Mouse (Mus musculus): ENCODE results near the gene Bmt2. TPM values are rescaled to one million over a fixed set of nuclear protein-coding genes. Genes with fewer than 3 reads are reported as not detected.
A peak's percentile ranks its signal among the peaks of the same experiment; 100 is the strongest.

Bmt2 gene
- 9.6 and 10.6 TPM in 2 replicates for polyA plus RNA-seq (2015; fragmentation: Nextera tagmentation; extraction: Ambion mirVana)

DNA sequence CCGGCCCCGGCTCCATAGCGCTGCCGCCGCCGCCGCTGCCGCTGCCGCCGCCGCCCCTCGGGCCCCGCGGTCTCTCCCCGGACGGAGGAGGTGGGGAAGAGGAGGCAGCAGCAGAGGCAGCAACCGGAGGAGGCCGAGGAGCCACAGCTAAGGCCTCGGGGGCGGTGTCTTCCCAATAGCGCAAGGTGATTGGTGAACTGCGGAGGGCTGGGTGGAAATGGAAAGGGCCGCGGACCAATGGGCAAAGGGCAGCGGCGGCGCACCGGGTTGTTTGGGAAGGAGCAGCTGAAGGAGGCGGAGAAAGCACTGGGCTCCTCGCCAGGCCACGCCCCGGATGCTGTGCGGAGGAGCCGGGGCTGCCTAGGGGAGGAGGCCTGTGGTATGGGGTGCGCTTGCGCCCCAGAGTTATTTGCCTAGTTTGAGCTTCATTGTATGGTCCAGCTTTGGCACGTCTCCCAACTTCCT is at the start of gene Bmt2:
Gene Bmt2, minus strand, starts transcription at position 149 of the 465 bp plus-strand sequence.
- H3K4me3 ChIP-seq (replicated peaks; ENCODE audit: low read length) = peak within 1 kb of the TSS; percentile 95
- peak within 1 kb of the TSS; percentile 91 for H3K4me2 ChIP-seq (ENCODE audit: low read depth, low read length)
- peak within 1 kb of the TSS; percentile 85 for H3K9ac ChIP-seq (ENCODE audit: low read length)
- H3K9me3 ChIP-seq (replicated peaks; ENCODE audit: control insufficient read depth, low read length) = no peaks in the 10 kb centered on the region
- H3K36me3 ChIP-seq (ENCODE audit: control insufficient read depth, insufficient read depth, low read length) = no peaks in the 10 kb centered on the region
- WGBS = under 1% methylated on average over 37 of the region's 37 CpGs
- H3K27ac ChIP-seq (ENCODE audit: low read length) = peak within 1 kb of the TSS; percentile 92
- peaks cover 2% of the 10 kb centered on the region; the same call in 1 of the 2 replicates for H3K4me1 ChIP-seq (ENCODE audit: control insufficient read depth, insufficient read depth, low read length)
- H3K27me3 ChIP-seq (ENCODE audit: control insufficient read depth, insufficient read depth, low read length) = no peaks in the 10 kb centered on the region
- peak; percentile 99 for ATAC-seq (ENCODE audit: insufficient read depth, low FRiP score)

- H3K4me1 ChIP-seq (ENCODE audit: control insufficient read depth, insufficient read depth, low read length) = no peaks in the 10 kb centered on the region
- H3K27ac ChIP-seq (ENCODE audit: low read length) = no peak overlapping the region
- no peak overlapping the region for H3K4me2 ChIP-seq (ENCODE audit: low read depth, low read length)
- ATAC-seq (ENCODE audit: insufficient read depth, low FRiP score) = no peak
- no peaks in the 10 kb centered on the region for H3K36me3 ChIP-seq (ENCODE audit: control insufficient read depth, insufficient read depth, low read length)
- WGBS = 96% methylated on average over 3 of the region's 3 CpGs
- no peak overlapping the region for H3K9ac ChIP-seq (ENCODE audit: low read length)
- no peaks in the 10 kb centered on the region for H3K9me3 ChIP-seq (replicated peaks; ENCODE audit: control insufficient read depth, low read length)
- H3K27me3 ChIP-seq (ENCODE audit: control insufficient read depth, insufficient read depth, low read length) = no peaks in the 10 kb centered on the region
- no peak overlapping the region for H3K4me3 ChIP-seq (replicated peaks; ENCODE audit: low read length)
Measured at GRCm38 (mm10) chr6:13722166-13722565, 44.4 kb upstream of the Bmt2 start.

DNA sequence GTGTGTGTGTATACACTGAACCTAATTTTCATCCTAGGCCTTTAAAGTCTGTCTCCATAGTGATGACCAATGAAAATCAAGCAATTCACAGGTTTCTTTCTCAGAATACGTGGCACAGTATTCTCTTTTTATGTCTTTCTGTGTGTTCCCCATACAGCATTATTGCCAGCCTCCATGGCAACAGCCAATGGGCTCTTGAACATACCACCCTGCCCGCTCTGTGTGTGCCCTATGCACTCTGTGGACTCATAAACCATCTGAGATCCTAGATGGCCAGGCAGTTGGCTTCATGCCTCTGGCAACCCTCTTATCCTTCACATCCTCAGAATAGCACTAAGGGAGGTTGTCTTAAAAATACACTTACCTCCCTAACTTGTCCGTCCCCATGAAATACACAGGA is 37.1 kb upstream of the Bmt2 start:
- Histone ChIP-seq H3K4me2 (ENCODE audit: low read depth, low read length) (no peak overlapping the region), H3K27me3 (ENCODE audit: control insufficient read depth, insufficient read depth, low read length) (no peaks in the 10 kb centered on the region), H3K27ac (ENCODE audit: low read length) (no peak overlapping the region), H3K9ac (ENCODE audit: low read length) (no peak overlapping the region), H3K9me3 (replicated peaks; ENCODE audit: control insufficient read depth, low read length) (no peaks in the 10 kb centered on the region), H3K4me1 (ENCODE audit: control insufficient read depth, insufficient read depth, low read length) (no peaks in the 10 kb centered on the region), H3K4me3 (replicated peaks; ENCODE audit: low read length) (no peak overlapping the region), H3K36me3 (ENCODE audit: control insufficient read depth, insufficient read depth, low read length) (no peaks in the 10 kb centered on the region)
- WGBS = 80% methylated on average over 3 of the region's 3 CpGs
- no peak for ATAC-seq (ENCODE audit: insufficient read depth, low FRiP score)

DNA sequence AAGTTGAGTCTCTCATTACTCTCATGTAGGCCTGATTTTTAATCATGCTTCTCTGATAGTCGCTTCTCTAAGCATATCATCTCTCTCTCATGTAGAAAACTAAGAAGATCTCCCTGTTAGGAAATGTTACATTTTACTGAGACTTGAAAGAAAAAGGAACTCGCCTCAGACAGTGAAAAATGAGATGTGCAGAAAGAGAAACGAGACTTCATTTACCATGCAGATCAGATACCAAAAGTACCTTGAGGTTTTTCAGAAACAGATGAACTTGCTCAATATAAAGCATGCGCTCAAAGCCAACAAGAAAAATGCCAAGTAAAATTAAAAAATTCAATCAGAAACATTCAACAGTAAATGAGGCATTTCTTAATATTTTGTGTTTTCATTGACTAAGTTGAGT is 19.1 kb upstream of the Bmt2 start:
- H3K9me3 ChIP-seq (replicated peaks; ENCODE audit: control insufficient read depth, low read length) = no peaks in the 10 kb centered on the region
- no peak overlapping the region for H3K4me3 ChIP-seq (replicated peaks; ENCODE audit: low read length)
- no peak overlapping the region for H3K4me2 ChIP-seq (ENCODE audit: low read depth, low read length)
- WGBS = 71% methylated on average over 4 of the region's 4 CpGs
- no peak overlapping the region for H3K9ac ChIP-seq (ENCODE audit: low read length)
- no peaks in the 10 kb centered on the region for H3K27me3 ChIP-seq (ENCODE audit: control insufficient read depth, insufficient read depth, low read length)
- no peaks in the 10 kb centered on the region for H3K36me3 ChIP-seq (ENCODE audit: control insufficient read depth, insufficient read depth, low read length)
- H3K4me1 ChIP-seq (ENCODE audit: control insufficient read depth, insufficient read depth, low read length) = no peaks in the 10 kb centered on the region
- no peak overlapping the region for H3K27ac ChIP-seq (ENCODE audit: low read length)
- no peak for ATAC-seq (ENCODE audit: insufficient read depth, low FRiP score)

DNA sequence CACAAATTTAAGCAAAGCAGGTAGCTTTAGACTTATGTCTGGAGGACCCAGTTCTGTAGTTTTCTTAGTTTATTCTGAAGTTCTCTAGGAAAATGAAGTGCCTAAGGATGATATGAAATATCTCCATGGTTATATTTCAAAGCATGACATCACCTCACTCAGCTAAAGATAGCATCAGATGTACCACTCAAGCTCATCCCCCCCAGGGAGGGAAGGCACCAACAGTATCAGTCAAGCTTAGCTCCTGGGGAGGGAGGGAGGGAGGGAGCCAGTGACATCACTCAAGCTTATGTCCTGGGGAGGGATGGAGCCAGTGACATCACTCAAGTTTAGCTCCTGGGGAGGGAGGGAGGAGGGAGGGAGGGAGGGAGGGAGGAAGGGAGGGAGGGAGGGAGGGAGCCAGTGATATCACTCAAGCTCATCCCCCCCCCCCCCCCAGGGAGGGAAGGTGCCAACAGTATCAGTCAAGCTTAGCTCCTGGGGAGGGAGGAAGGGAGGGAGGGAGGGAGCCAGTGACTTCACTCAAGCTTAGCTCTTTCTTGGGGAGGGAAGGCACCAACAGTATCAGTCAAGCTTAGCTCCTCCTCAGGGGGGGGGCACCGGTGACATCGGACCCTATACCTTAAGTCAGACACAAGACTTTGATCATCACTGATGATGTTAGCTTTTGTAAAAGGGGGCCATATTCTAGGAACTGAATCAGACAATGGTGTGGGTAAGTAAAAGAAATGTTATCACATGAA is 17.5 kb upstream of the Bmt2 start:
- no peak overlapping the region for H3K4me3 ChIP-seq (replicated peaks; ENCODE audit: low read length)
- no peaks in the 10 kb centered on the region for H3K4me1 ChIP-seq (ENCODE audit: control insufficient read depth, insufficient read depth, low read length)
- no peaks in the 10 kb centered on the region for H3K36me3 ChIP-seq (ENCODE audit: control insufficient read depth, insufficient read depth, low read length)
- no peak for ATAC-seq (ENCODE audit: insufficient read depth, low FRiP score)
- no peaks in the 10 kb centered on the region for H3K9me3 ChIP-seq (replicated peaks; ENCODE audit: control insufficient read depth, low read length)
- H3K9ac ChIP-seq (ENCODE audit: low read length) = no peak overlapping the region
- no peaks in the 10 kb centered on the region for H3K27me3 ChIP-seq (ENCODE audit: control insufficient read depth, insufficient read depth, low read length)
- no peak overlapping the region for H3K4me2 ChIP-seq (ENCODE audit: low read depth, low read length)
- H3K27ac ChIP-seq (ENCODE audit: low read length) = no peak overlapping the region
- WGBS = 87% methylated on average over 2 of the region's 2 CpGs

DNA sequence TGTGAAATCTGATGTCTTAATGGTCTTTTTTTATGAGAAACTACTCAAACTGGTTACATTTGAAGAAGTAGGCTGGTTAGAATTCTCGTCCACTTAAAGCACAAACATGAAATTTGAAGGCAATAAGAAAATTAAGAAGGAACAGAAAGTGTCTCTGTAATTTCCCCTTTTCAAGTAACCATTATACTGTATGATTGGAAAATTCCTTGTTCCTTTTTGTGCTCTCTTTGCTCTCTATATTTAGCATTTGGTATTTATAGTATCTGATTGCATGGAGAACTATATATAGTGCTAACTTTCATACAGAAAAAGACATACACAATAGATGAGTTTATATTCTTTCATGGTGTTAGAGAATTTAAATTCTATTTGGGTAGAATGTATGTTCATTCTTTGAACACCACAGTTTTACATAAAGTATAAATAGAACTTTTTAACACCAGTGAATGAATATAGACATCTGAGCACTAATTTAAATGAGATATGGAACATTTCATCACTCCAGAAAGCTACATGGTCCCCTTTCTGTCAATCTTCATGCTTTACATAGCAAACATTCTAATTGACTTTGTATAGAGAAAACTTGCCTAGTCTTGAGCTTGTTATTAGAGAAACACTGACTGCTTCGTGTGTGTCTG is 14.0 kb upstream of the Bmt2 start:
- Histone ChIP-seq H3K27ac (ENCODE audit: low read length) (no peak overlapping the region), H3K4me3 (replicated peaks; ENCODE audit: low read length) (no peak overlapping the region), H3K4me2 (ENCODE audit: low read depth, low read length) (no peak overlapping the region), H3K36me3 (ENCODE audit: control insufficient read depth, insufficient read depth, low read length) (no peaks in the 10 kb centered on the region), H3K27me3 (ENCODE audit: control insufficient read depth, insufficient read depth, low read length) (no peaks in the 10 kb centered on the region), H3K4me1 (ENCODE audit: control insufficient read depth, insufficient read depth, low read length) (no peaks in the 10 kb centered on the region), H3K9me3 (replicated peaks; ENCODE audit: control insufficient read depth, low read length) (no peaks in the 10 kb centered on the region), H3K9ac (ENCODE audit: low read length) (no peak overlapping the region)
- ATAC-seq (ENCODE audit: insufficient read depth, low FRiP score) = no peak
- 63% methylated on average over 2 of the region's 2 CpGs for WGBS

- Histone ChIP-seq H3K9me3 (replicated peaks; ENCODE audit: control insufficient read depth, low read length) (no peaks in the 10 kb centered on the region), H3K4me3 (replicated peaks; ENCODE audit: low read length) (no peak overlapping the region), H3K9ac (ENCODE audit: low read length) (no peak overlapping the region), H3K4me2 (ENCODE audit: low read depth, low read length) (no peak overlapping the region), H3K27ac (ENCODE audit: low read length) (no peak overlapping the region), H3K4me1 (ENCODE audit: control insufficient read depth, insufficient read depth, low read length) (no peaks in the 10 kb centered on the region), H3K27me3 (ENCODE audit: control insufficient read depth, insufficient read depth, low read length) (no peaks in the 10 kb centered on the region), H3K36me3 (ENCODE audit: control insufficient read depth, insufficient read depth, low read length) (no peaks in the 10 kb centered on the region)
- ATAC-seq (ENCODE audit: insufficient read depth, low FRiP score) = no peak
Measured at GRCm38 (mm10) chr6:13690398-13690797, 12.6 kb upstream of the Bmt2 start.

DNA sequence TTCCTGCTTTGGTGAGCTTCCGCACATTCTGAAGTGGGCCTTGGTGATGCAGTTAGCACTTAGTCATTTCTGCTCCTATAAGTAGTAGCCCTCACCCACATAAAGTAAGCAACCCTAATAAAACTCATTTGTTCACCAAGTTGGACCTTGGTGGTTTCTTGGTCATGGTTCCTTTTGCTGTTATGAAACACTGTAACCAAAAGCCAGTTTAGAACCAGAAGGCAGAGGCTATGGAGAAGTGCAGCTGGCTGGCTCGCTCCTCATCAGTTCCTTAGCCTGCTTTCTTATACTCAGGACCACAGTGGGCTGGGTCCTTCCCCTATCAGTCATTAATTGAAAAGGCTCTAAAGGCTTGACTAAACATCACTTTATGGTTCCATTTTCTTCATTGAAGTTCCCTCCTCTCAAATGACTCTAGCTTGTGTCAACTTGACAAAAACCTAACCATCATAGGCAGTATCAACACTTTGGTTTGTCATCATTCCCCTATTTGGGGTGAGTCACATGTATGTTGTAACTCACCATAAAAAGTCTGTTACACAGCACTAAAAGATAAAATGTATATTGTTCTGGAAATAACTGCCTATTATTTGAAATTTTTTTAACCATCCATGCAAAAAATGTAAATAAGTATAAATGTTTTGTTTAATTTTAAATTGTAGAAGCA is 6.3 kb upstream of the Bmt2 start:
- no peak overlapping the region for H3K27ac ChIP-seq (ENCODE audit: low read length)
- H3K4me1 ChIP-seq (ENCODE audit: control insufficient read depth, insufficient read depth, low read length) = no peaks in the 10 kb centered on the region
- no peak overlapping the region for H3K4me3 ChIP-seq (replicated peaks; ENCODE audit: low read length)
- no peaks in the 10 kb centered on the region for H3K27me3 ChIP-seq (ENCODE audit: control insufficient read depth, insufficient read depth, low read length)
- 92% methylated on average over 2 of the region's 2 CpGs for WGBS
- H3K36me3 ChIP-seq (ENCODE audit: control insufficient read depth, insufficient read depth, low read length) = no peaks in the 10 kb centered on the region
- no peaks in the 10 kb centered on the region for H3K9me3 ChIP-seq (replicated peaks; ENCODE audit: control insufficient read depth, low read length)
- no peak for ATAC-seq (ENCODE audit: insufficient read depth, low FRiP score)
- H3K9ac ChIP-seq (ENCODE audit: low read length) = no peak overlapping the region
- H3K4me2 ChIP-seq (ENCODE audit: low read depth, low read length) = no peak overlapping the region

GRCm38 (mm10) chr6:13678349-13678748 is 583 bp upstream of the Bmt2 start:
- no peaks in the 10 kb centered on the region for H3K9me3 ChIP-seq (replicated peaks; ENCODE audit: control insufficient read depth, low read length)
- no peak for ATAC-seq (ENCODE audit: insufficient read depth, low FRiP score)
- WGBS = 19% methylated on average over 5 of the region's 5 CpGs
- H3K36me3 ChIP-seq (ENCODE audit: control insufficient read depth, insufficient read depth, low read length) = no peaks in the 10 kb centered on the region
- peak overlapping the region; percentile 26; the same call in 1 of the 2 replicates for H3K27ac ChIP-seq (ENCODE audit: low read length)
- H3K4me1 ChIP-seq (ENCODE audit: control insufficient read depth, insufficient read depth, low read length) = peaks cover 2% of the 10 kb centered on the region; the same call in 1 of the 2 replicates
- peak overlapping the region; percentile 60 for H3K9ac ChIP-seq (ENCODE audit: low read length)
- H3K4me2 ChIP-seq (ENCODE audit: low read depth, low read length) = peak overlapping the region; percentile 73
- H3K4me3 ChIP-seq (replicated peaks; ENCODE audit: low read length) = peak overlapping the region; percentile 95
- no peaks in the 10 kb centered on the region for H3K27me3 ChIP-seq (ENCODE audit: control insufficient read depth, insufficient read depth, low read length)
